Mouse (Mus musculus) megakaryocyte, adult 5-6 weeks (primary cell): ENCODE data around the gene Amelx. TPM values are rescaled to one million over a fixed set of nuclear protein-coding genes. Genes with fewer than 3 reads are reported as not detected.
A peak's percentile ranks its signal among the peaks of the same experiment; 100 is the strongest.

Experiments
- ATAC-seq: 2 replicates; pipeline ENCODE4 v1.8.0; 2016; ENCODE audit warnings: mild to moderate bottlenecking, inconsistent platforms; ENCODE audit not compliant: poor library complexity, severe bottlenecking
- total RNA-seq, 2 experiments: library from RNA; stranded (forward) in 1 of 2; stranded (reverse) in 1 of 2; fragments of 153-499, 151-499 nt in 1 of 2; fragments of 221-1000, 200-1000 nt in 1 of 2; gene quantifications; 2 replicates each; pipeline versions ENCODE4 v1.2.3 to v1.2.4; 2015 to 2017

The Amelx gene
- total RNA-seq (2015) = not detected in 2 replicates
- not detected in 2 replicates for total RNA-seq (2017)

GRCm38 (mm10) chrX:169187100-169187499, at the start of gene Amelx:
Gene Amelx, minus strand, starts transcription at chrX:169187200.
- ATAC-seq = no peak

GRCm38 (mm10) chrX:169222357-169223062, 35.5 kb upstream of the Amelx start:
- no peak for ATAC-seq

GRCm38 (mm10) chrX:169220064-169220463, 33.1 kb upstream of the Amelx start:
- peak; percentile 65 for ATAC-seq

GRCm38 (mm10) chrX:169210019-169210418, 23.0 kb upstream of the Amelx start:
- ATAC-seq = no peak

GRCm38 (mm10) chrX:169178634-169179033, 8.4 kb downstream of the Amelx start:
- ATAC-seq = no peak

- ATAC-seq = no peak
Measured at GRCm38 (mm10) chrX:169173796-169174195, 13.2 kb downstream of the Amelx start.

GRCm38 (mm10) chrX:169170981-169171380, 16.0 kb downstream of the Amelx start:
- no peak for ATAC-seq

GRCm38 (mm10) chrX:169158385-169158784, 28.6 kb downstream of the Amelx start:
- ATAC-seq = no peak

- no peak for ATAC-seq
Measured at GRCm38 (mm10) chrX:169153805-169154204, 33.2 kb downstream of the Amelx start.

- ATAC-seq = no peak
Measured at GRCm38 (mm10) chrX:169140467-169140866, 46.5 kb downstream of the Amelx start.

GRCm38 (mm10) chrX:169139758-169140157, 47.2 kb downstream of the Amelx start:
- no peak for ATAC-seq

Other genes starting within 250 kb of the Amelx start
- gene Hccs, start 133.2 kb upstream of the Amelx start, total RNA-seq (2015) = 30.8 and 39.3 TPM in 2 replicates
- gene Hccs, start 133.2 kb upstream of the Amelx start, total RNA-seq (2017) = 31.5 and 34.6 TPM in 2 replicates